Mouse (Mus musculus): ENCODE measurements around the gene Gipc1. TPM values are rescaled to one million over a fixed set of nuclear protein-coding genes. Genes with fewer than 3 reads are reported as not detected.

Gipc1 gene
- polyA plus RNA-seq, 1 experiment from 2014 or later, result 107 TPM

DNA sequence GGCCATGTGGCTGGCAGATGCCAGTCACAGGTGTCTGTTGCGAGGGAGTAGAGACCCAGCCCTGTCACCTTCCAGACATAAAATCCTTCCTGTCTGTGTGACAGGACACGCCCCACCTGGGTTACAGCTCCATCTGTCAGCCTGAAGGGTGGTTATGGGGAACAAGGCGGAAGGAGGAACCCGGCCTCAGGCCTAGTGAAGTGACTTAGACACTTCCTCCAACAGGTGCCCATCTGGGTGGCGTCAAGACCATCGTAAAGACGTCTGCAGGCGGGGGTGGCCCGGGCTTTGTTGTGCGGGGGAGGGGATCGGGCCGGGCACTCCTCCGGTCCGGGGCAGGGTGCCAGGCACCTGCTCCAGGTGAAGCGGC is 45.8 kb downstream of the Gipc1 start:
- H3K4me1 ChIP-seq (ENCODE audit: control insufficient read depth, insufficient read depth, low read length), result peaks cover 25% of the 10 kb centered on the region
- WGBS, result 4% methylated on average over 15 of the region's 15 CpGs
- no peaks in the 10 kb centered on the region for H3K36me3 ChIP-seq (ENCODE audit: control insufficient read depth, insufficient read depth, low read length)
- peak overlapping the region; percentile 87 for H3K9ac ChIP-seq (ENCODE audit: low read depth, low read length)
- no peaks in the 10 kb centered on the region for H3K9me3 ChIP-seq (ENCODE audit: control insufficient read depth, low read length)
- H3K27me3 ChIP-seq (replicated peaks; ENCODE audit: control insufficient read depth, insufficient read depth, low read length), result no peaks in the 10 kb centered on the region
- H3K4me3 ChIP-seq (ENCODE audit: low read depth, low read length), result peak overlapping the region; percentile 86
- peak; percentile 54 for DNase-seq (ENCODE audit: low spot score)
- peak overlapping the region; percentile 97 for H3K4me2 ChIP-seq (ENCODE audit: low read depth, low read length)
- no peak overlapping the region; the same call in 1 of the 2 replicates for H3K27ac ChIP-seq (replicated peaks; ENCODE audit: low read depth, low read length)
- ATAC-seq (ENCODE audit: low read depth), result peak; percentile 7; the same call in 1 of the 2 replicates

- ATAC-seq (ENCODE audit: low read depth), result peak; percentile 90
Observed at GRCm38 (mm10) chr8:83698661-83699453, 46.4 kb downstream of the Gipc1 start, which contains the start of gene Pkn1. Pkn1 (minus strand) TSS chr8:83699179.

GRCm38 (mm10) chr8:83699566-83699965 is 47.1 kb downstream of the Gipc1 start:
- peaks cover 25% of the 10 kb centered on the region for H3K4me1 ChIP-seq (ENCODE audit: control insufficient read depth, insufficient read depth, low read length)
- no peaks in the 10 kb centered on the region for H3K36me3 ChIP-seq (ENCODE audit: control insufficient read depth, insufficient read depth, low read length)
- 13% methylated on average over 9 of the region's 9 CpGs for WGBS
- no peaks in the 10 kb centered on the region for H3K9me3 ChIP-seq (ENCODE audit: control insufficient read depth, low read length)
- H3K4me2 ChIP-seq (ENCODE audit: low read depth, low read length), result peak overlapping the region; percentile 97
- peak overlapping the region; percentile 86 for H3K4me3 ChIP-seq (ENCODE audit: low read depth, low read length)
- DNase-seq (ENCODE audit: low spot score) (peak; percentile 47), ATAC-seq (ENCODE audit: low read depth) (no peak)
- peak overlapping the region; percentile 87 for H3K9ac ChIP-seq (ENCODE audit: low read depth, low read length)
- H3K27me3 ChIP-seq (replicated peaks; ENCODE audit: control insufficient read depth, insufficient read depth, low read length), result no peaks in the 10 kb centered on the region
- peak overlapping the region; percentile 74 for H3K27ac ChIP-seq (replicated peaks; ENCODE audit: low read depth, low read length)

More at GRCm38 (mm10) chr8:83698661-83699453, 46.4 kb downstream of the Gipc1 start, which contains the start of gene Pkn1:
- H3K4me3 ChIP-seq (ENCODE audit: low read depth, low read length), result peak within 1 kb of the TSS; percentile 86
- no peaks in the 10 kb centered on the region for H3K27me3 ChIP-seq (replicated peaks; ENCODE audit: control insufficient read depth, insufficient read depth, low read length)
- peak within 1 kb of the TSS; percentile 97 for H3K4me2 ChIP-seq (ENCODE audit: low read depth, low read length)
- no peaks in the 10 kb centered on the region for H3K36me3 ChIP-seq (ENCODE audit: control insufficient read depth, insufficient read depth, low read length)
- DNase-seq (ENCODE audit: low spot score), result peak; percentile 87
- WGBS, result 0% methylated on average over 31 of the region's 85 CpGs
- H3K9ac ChIP-seq (ENCODE audit: low read depth, low read length), result peak within 1 kb of the TSS; percentile 87
- peak within 1 kb of the TSS; percentile 74 for H3K27ac ChIP-seq (replicated peaks; ENCODE audit: low read depth, low read length)
- H3K9me3 ChIP-seq (ENCODE audit: control insufficient read depth, low read length), result no peaks in the 10 kb centered on the region
- H3K4me1 ChIP-seq (ENCODE audit: control insufficient read depth, insufficient read depth, low read length), result peaks cover 25% of the 10 kb centered on the region

DNA sequence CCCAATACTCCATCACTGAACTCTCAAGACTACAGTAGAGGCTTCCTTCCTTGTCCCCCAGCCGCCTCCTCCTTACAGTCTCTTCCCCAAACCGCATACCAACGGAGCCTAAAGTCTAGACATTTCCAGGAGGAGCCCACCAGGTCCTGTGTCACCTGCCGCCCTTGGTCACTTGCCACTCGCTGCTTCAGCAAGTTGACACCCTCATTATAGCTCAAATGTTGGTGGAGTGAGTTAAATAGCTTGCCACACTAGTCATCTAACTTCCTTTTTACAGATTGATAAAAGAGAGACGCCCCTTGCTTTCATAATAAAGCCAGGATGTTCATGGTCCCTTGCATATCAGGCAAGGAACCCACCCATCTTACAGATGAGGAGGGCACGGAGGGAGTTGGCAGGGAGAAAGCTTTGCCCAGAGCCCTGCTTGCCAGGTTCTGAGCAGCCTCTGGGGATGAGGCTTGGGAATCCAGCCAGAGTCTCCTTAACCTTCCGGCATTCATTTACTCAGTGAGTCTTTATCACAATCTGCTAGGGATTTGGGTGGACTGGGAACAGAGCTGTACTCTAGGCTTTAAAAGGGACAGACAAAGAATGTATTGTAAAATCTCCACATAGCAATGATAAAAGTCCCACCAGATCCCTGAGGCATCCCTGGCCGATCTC is 48.1 kb downstream of the Gipc1 start:
- no peak overlapping the region for H3K9ac ChIP-seq (ENCODE audit: low read depth, low read length)
- H3K4me2 ChIP-seq (ENCODE audit: low read depth, low read length), result no peak overlapping the region
- ATAC-seq (ENCODE audit: low read depth) (no peak), DNase-seq (ENCODE audit: low spot score) (peak; percentile 13)
- H3K4me3 ChIP-seq (ENCODE audit: low read depth, low read length), result no peak overlapping the region
- H3K4me1 ChIP-seq (ENCODE audit: control insufficient read depth, insufficient read depth, low read length), result peaks cover 25% of the 10 kb centered on the region
- no peaks in the 10 kb centered on the region for H3K9me3 ChIP-seq (ENCODE audit: control insufficient read depth, low read length)
- no peak overlapping the region for H3K27ac ChIP-seq (replicated peaks; ENCODE audit: low read depth, low read length)
- 59% methylated on average over 9 of the region's 9 CpGs for WGBS
- H3K27me3 ChIP-seq (replicated peaks; ENCODE audit: control insufficient read depth, insufficient read depth, low read length), result no peaks in the 10 kb centered on the region
- no peaks in the 10 kb centered on the region for H3K36me3 ChIP-seq (ENCODE audit: control insufficient read depth, insufficient read depth, low read length)

DNA sequence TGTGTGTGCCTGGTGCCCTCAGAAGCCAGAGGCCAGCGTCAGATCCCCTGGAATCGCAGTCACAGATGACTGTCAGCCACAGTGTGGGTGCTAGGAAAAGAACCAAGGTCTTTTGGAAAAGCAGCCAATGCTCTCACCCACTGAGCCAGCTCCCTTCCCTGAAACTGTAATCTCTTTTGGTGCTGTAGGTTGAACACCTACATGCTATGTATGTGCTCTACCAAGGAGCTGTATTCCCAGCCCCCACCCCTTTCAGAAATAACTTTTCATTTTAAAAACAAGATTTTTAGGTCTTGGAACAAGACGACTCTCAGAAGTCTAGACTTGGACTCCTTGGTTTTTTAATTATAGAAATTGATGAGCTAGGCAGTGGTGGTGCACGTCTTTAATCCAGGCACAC is 50.9 kb downstream of the Gipc1 start:
- Histone ChIP-seq H3K27me3 (replicated peaks; ENCODE audit: control insufficient read depth, insufficient read depth, low read length) (no peaks in the 10 kb centered on the region), H3K4me1 (ENCODE audit: control insufficient read depth, insufficient read depth, low read length) (peaks cover 10% of the 10 kb centered on the region), H3K27ac (replicated peaks; ENCODE audit: low read depth, low read length) (no peak overlapping the region), H3K9ac (ENCODE audit: low read depth, low read length) (no peak overlapping the region), H3K9me3 (ENCODE audit: control insufficient read depth, low read length) (no peaks in the 10 kb centered on the region), H3K4me2 (ENCODE audit: low read depth, low read length) (no peak overlapping the region), H3K4me3 (ENCODE audit: low read depth, low read length) (no peak overlapping the region), H3K36me3 (ENCODE audit: control insufficient read depth, insufficient read depth, low read length) (no peaks in the 10 kb centered on the region)
- DNase-seq (ENCODE audit: low spot score), result no peak
- WGBS, result 84% methylated on average over 4 of the region's 4 CpGs
- ATAC-seq (ENCODE audit: low read depth), result no peak

- no peaks in the 10 kb centered on the region for H3K4me1 ChIP-seq (ENCODE audit: control insufficient read depth, insufficient read depth, low read length)
- no peaks in the 10 kb centered on the region for H3K27me3 ChIP-seq (replicated peaks; ENCODE audit: control insufficient read depth, insufficient read depth, low read length)
- H3K27ac ChIP-seq (replicated peaks; ENCODE audit: low read depth, low read length), result no peak overlapping the region
- H3K4me2 ChIP-seq (ENCODE audit: low read depth, low read length), result no peak overlapping the region
- no peak overlapping the region for H3K9ac ChIP-seq (ENCODE audit: low read depth, low read length)
- H3K9me3 ChIP-seq (ENCODE audit: control insufficient read depth, low read length), result no peaks in the 10 kb centered on the region
- H3K36me3 ChIP-seq (ENCODE audit: control insufficient read depth, insufficient read depth, low read length), result no peaks in the 10 kb centered on the region
- ATAC-seq (ENCODE audit: low read depth), result no peak
- no peak for DNase-seq (ENCODE audit: low spot score)
- WGBS, result 75% methylated on average over 5 of the region's 5 CpGs
- H3K4me3 ChIP-seq (ENCODE audit: low read depth, low read length), result no peak overlapping the region
Observed at GRCm38 (mm10) chr8:83706411-83706810, 53.9 kb downstream of the Gipc1 start.

DNA sequence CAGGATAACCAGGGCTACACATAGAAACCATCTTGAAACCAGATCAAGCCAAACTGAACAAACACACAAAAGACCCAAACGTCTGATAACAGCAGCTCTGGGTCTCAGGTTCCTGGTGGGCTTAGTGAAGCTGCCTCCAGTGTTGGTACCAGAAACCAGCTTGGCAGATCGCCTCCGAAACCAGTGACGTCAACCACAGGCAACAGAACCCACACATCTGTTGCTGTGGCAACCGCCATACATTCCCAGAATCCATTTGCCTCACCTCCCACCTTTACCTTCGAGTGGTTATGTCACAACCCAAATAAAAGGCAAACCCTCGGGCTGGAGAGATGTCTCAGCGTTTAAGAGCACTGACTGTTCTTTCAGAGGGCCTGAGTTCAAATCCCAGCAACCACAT is 55.1 kb downstream of the Gipc1 start:
- Histone ChIP-seq H3K9ac (ENCODE audit: low read depth, low read length) (no peak overlapping the region), H3K4me3 (ENCODE audit: low read depth, low read length) (no peak overlapping the region), H3K4me2 (ENCODE audit: low read depth, low read length) (no peak overlapping the region), H3K36me3 (ENCODE audit: control insufficient read depth, insufficient read depth, low read length) (no peaks in the 10 kb centered on the region), H3K4me1 (ENCODE audit: control insufficient read depth, insufficient read depth, low read length) (no peaks in the 10 kb centered on the region), H3K27me3 (replicated peaks; ENCODE audit: control insufficient read depth, insufficient read depth, low read length) (no peaks in the 10 kb centered on the region), H3K9me3 (ENCODE audit: control insufficient read depth, low read length) (no peaks in the 10 kb centered on the region), H3K27ac (replicated peaks; ENCODE audit: low read depth, low read length) (no peak overlapping the region)
- DNase-seq (ENCODE audit: low spot score) (no peak), ATAC-seq (ENCODE audit: low read depth) (no peak)
- WGBS, result 77% methylated on average over 8 of the region's 8 CpGs

Measured in embryonic facial prominence, embryonic 14.5 days (tissue).